8 mouse cellular contexts compared by ENCODE assay signal in the genomic region with DNA sequence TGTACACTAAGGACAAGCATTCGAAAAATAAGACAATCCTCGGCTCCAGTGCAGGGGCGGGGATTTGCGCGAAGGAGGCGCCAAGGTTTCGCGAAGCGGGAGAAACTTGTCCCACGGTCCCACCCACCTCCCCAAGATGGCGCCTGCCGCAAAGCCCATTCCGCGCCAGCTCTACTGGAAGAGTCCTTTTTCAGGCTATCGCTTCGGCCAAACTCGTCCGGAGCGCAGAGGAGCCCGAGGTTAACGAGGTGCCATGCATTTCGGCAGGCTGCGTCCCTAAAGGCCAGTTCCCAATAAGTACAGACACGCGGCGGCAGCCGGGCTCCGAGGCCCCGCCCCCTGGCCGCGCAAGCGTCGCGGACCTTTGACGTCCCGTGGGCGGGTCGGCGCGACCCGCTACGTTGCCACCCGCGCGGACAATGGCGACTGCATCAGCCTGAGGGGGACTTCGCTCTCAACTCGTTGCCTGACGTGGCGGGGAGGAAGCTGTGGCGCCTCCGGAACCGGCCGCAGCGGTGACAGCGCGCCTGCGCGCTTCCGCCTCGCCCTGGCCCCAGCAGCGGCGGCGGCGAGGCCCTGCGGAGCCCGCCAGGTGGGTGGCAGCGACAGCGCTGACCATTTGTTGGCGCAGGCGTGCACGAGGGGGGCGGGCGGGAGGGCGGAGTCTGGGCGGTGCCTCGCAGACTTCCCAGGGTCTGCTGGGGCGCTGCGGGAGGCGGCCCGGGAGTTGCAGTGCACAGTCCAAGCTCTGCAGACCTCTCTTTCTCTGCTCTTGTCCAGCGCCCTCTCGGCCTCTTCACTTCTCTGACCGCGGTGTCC. TPM values are rescaled to one million over a fixed set of nuclear protein-coding genes. Genes with fewer than 3 reads are reported as not detected.
DNase-seq lines count a peak whose midpoint lies in the region; ATAC-seq and TF ChIP-seq lines count a peak whose summit lies in the region.

A gene (plus strand): TSS at position 410 of the 819 bp plus-strand sequence.

- DNase-seq in CD4-positive helper T cell, adult 2 months (ENCODE audit: low read depth, low spot score): peak; percentile 90
- peak; percentile 66 for DNase-seq in brain, embryonic 18.5 days (ENCODE audit: low read depth, low spot score)
- peak; percentile 74 for DNase-seq in kidney, postnatal 0 days (ENCODE audit: low spot score)
- peak; percentile 80 to 83 for DNase-seq in natural killer cell, adult 2 months (ENCODE audit: low spot score in 2 of 2)

- H3K36me3 ChIP-seq in heart, embryonic 12.5 days: peaks cover 10% of the 10 kb centered on the region; the same call in 1 of the 2 replicates
- H3K36me3 ChIP-seq in kidney, postnatal 0 days (ENCODE audit: insufficient read depth, low read length): 0 out of 2 replicates have a peak, but pooled peaks cover 8% of the 10 kb centered on the region
- H3K36me3 ChIP-seq in liver, embryonic 12.5 days: peaks cover 17% of the 10 kb centered on the region; the same call in 1 of the 2 replicates
- H3K36me3 ChIP-seq in stomach, embryonic 15.5 days: no peaks in the 10 kb centered on the region

- H3K27ac ChIP-seq in heart, embryonic 12.5 days (ENCODE audit: poor library complexity, severe bottlenecking): peak within 1 kb of the TSS; percentile 93
- H3K27ac ChIP-seq in kidney, postnatal 0 days: peak within 1 kb of the TSS; percentile 95
- H3K27ac ChIP-seq in liver, embryonic 12.5 days: peak within 1 kb of the TSS; percentile 86
- peak within 1 kb of the TSS; percentile 96 for H3K27ac ChIP-seq in stomach, embryonic 15.5 days

- H3K4me3 ChIP-seq in heart, embryonic 12.5 days: peak within 1 kb of the TSS; percentile 68
- H3K4me3 ChIP-seq in kidney, postnatal 0 days (replicated peaks; ENCODE audit: low read depth, low read length): peak within 1 kb of the TSS; percentile 55
- peak within 1 kb of the TSS; percentile 70 for H3K4me3 ChIP-seq in liver, embryonic 12.5 days
- H3K4me3 ChIP-seq in stomach, embryonic 15.5 days (replicated peaks): peak within 1 kb of the TSS; percentile 57

- peak within 1 kb of the TSS; percentile 63 for H3K4me2 ChIP-seq in heart, embryonic 12.5 days
- peak within 1 kb of the TSS; percentile 52 for H3K4me2 ChIP-seq in kidney, postnatal 0 days (ENCODE audit: low read length)
- H3K4me2 ChIP-seq in liver, embryonic 12.5 days: peak within 1 kb of the TSS; percentile 74
- H3K4me2 ChIP-seq in stomach, embryonic 15.5 days: peak within 1 kb of the TSS; percentile 51

- TF ChIP-seq CTCF in kidney, postnatal 0 days (IDR thresholded peaks at IDR 0.05; ENCODE audit: low read depth): no peak; the same call in 1 of the 2 replicates

- peak within 1 kb of the TSS; percentile 76 for H3K9ac ChIP-seq in heart, embryonic 12.5 days
- H3K9ac ChIP-seq in kidney, postnatal 0 days (ENCODE audit: low read depth, low read length): peak within 1 kb of the TSS; percentile 67
- H3K9ac ChIP-seq in liver, embryonic 12.5 days: peak within 1 kb of the TSS; percentile 71
- H3K9ac ChIP-seq in stomach, embryonic 15.5 days: peak within 1 kb of the TSS; percentile 48

- H3K9me3 ChIP-seq in heart, embryonic 12.5 days (replicated peaks): no peaks in the 10 kb centered on the region
- no peaks in the 10 kb centered on the region for H3K9me3 ChIP-seq in kidney, postnatal 0 days (replicated peaks; ENCODE audit: low read length)
- no peaks in the 10 kb centered on the region for H3K9me3 ChIP-seq in liver, embryonic 12.5 days (replicated peaks)
- no peaks in the 10 kb centered on the region for H3K9me3 ChIP-seq in stomach, embryonic 15.5 days

- 17% methylated on average over 78 of the region's 85 CpGs for WGBS in heart, embryonic 12.5 days
- WGBS in kidney, postnatal 0 days: 30% methylated on average over 84 of the region's 85 CpGs
- 9% methylated on average over 60 of the region's 85 CpGs for WGBS in liver, embryonic 12.5 days (ENCODE audit: insufficient replicate concordance)
- WGBS in stomach, embryonic 15.5 days: 23% methylated on average over 85 of the region's 85 CpGs

- peak; percentile 95 for ATAC-seq in erythroid progenitor cell, adult 5-6 weeks (replicated peaks; ENCODE audit: low FRiP score, poor library complexity, severe bottlenecking)
- peak; percentile 96 for ATAC-seq in heart, embryonic 12.5 days (ENCODE audit: insufficient number of reproducible peaks, low FRiP score)
- ATAC-seq in kidney, postnatal 0 days (replicated peaks; ENCODE audit: low FRiP score, low read depth): peak; percentile 97
- ATAC-seq in liver, embryonic 12.5 days: peak; percentile 96
- ATAC-seq in stomach, embryonic 15.5 days (ENCODE audit: insufficient read depth, low FRiP score, low read depth): peak; percentile 97

- H3K4me1 ChIP-seq in heart, embryonic 12.5 days (replicated peaks): no peaks in the 10 kb centered on the region
- no peaks in the 10 kb centered on the region for H3K4me1 ChIP-seq in kidney, postnatal 0 days (replicated peaks; ENCODE audit: insufficient read depth, low read length)
- peaks cover 8% of the 10 kb centered on the region for H3K4me1 ChIP-seq in liver, embryonic 12.5 days
- no peaks in the 10 kb centered on the region for H3K4me1 ChIP-seq in stomach, embryonic 15.5 days

- no peaks in the 10 kb centered on the region for H3K27me3 ChIP-seq in heart, embryonic 12.5 days (replicated peaks)
- H3K27me3 ChIP-seq in kidney, postnatal 0 days (ENCODE audit: insufficient read depth, low read length): no peaks in the 10 kb centered on the region
- no peaks in the 10 kb centered on the region for H3K27me3 ChIP-seq in liver, embryonic 12.5 days (replicated peaks)
- H3K27me3 ChIP-seq in stomach, embryonic 15.5 days (replicated peaks): no peaks in the 10 kb centered on the region

RNA-seq across cellular contexts. Expression of the gene that starts here (rescaled TPM):
- 12.3 and 36.0 TPM in 2 replicates for total RNA-seq in erythroid progenitor cell, adult 5-6 weeks (2015; ENCODE audit: low replicate concordance)
- 24.4 and 37.4 TPM in 2 replicates for total RNA-seq in erythroid progenitor cell, adult 5-6 weeks (2017; ENCODE audit: low replicate concordance)
- polyA plus RNA-seq in heart, embryonic 12.5 days (2016; fragmentation: Nextera tagmentation; extraction: Ambion mirVana): 65.5 and 68.3 TPM in 2 replicates
- 66.8 and 71.2 TPM in 2 replicates for polyA plus RNA-seq in kidney, postnatal 0 days (2015; fragmentation: Nextera tagmentation; extraction: Ambion mirVana)
- polyA plus RNA-seq in liver, embryonic 12.5 days (2016; fragmentation: Nextera tagmentation; extraction: Ambion mirVana): 42.0 TPM in 2 replicates
- 66.2 and 67.7 TPM in 2 replicates for polyA plus RNA-seq in stomach, embryonic 15.5 days (2015; fragmentation: Nextera tagmentation; extraction: Ambion mirVana)

Comparison
In these comparisons a context has a peak if more than half of its experiments do, and no peak if none do; other contexts are left out.
1. Peak in every context shown above with its lines: DNase-seq, ATAC-seq, H3K4me3 ChIP-seq and H3K27ac ChIP-seq.